Mouse (Mus musculus) hindbrain, embryonic 13.5 days (tissue): ENCODE results near the gene Pcnt. TPM values are rescaled to one million over a fixed set of nuclear protein-coding genes. Genes with fewer than 3 reads are reported as not detected.
A peak's percentile ranks its signal among the peaks of the same experiment; 100 is the strongest.

Source experiments
- ATAC-seq: fragments of 200-750 bp; cut with Nextera tagmentation; 2 replicates; pipeline ENCODE4 v1.8.0; 2017; ENCODE audit warnings: moderate TSS enrichment; ENCODE audit not compliant: low FRiP score
- H3K27ac ChIP-seq: fragments of 300-500 bp; sonication (generic); 2 replicates; pipeline ENCODE4 v1.5.1; 2015; ENCODE audit warnings: inconsistent platforms, mild to moderate bottlenecking, moderate library complexity
- H3K27me3 ChIP-seq: fragments of 300-500 bp; sonication (generic); 2 replicates; pipeline ENCODE4 v1.6.1; 2015; ENCODE audit warnings: mild to moderate bottlenecking, inconsistent platforms
- H3K36me3 ChIP-seq: fragments of 300-500 bp; sonication (generic); 2 replicates; pipeline ENCODE4 v1.6.1; 2015; ENCODE audit warnings: mild to moderate bottlenecking, inconsistent platforms
- H3K4me1 ChIP-seq: fragments of 300-500 bp; sonication (generic); replicated peaks from 2 replicates; pipeline ENCODE4 v1.6.1; 2015; ENCODE audit warnings: inconsistent platforms
- H3K4me2 ChIP-seq: fragments of 300-500 bp; sonication (generic); 2 replicates; pipeline ENCODE4 v1.6.1; 2015; ENCODE audit warnings: inconsistent platforms, mild to moderate bottlenecking, moderate library complexity
- H3K4me3 ChIP-seq: fragments of 300-500 bp; sonication (generic); 2 replicates; pipeline ENCODE4 v1.5.1; 2015; ENCODE audit warnings: mild to moderate bottlenecking, inconsistent platforms
- H3K9ac ChIP-seq: fragments of 300-500 bp; sonication (generic); 2 replicates; pipeline ENCODE4 v1.6.1; 2015; ENCODE audit warnings: mild to moderate bottlenecking, inconsistent platforms
- H3K9me3 ChIP-seq: fragments of 300-500 bp; sonication (generic); 2 replicates; pipeline ENCODE4 v1.6.1; 2016; ENCODE audit warnings: inconsistent platforms
- WGBS: fragments of 180-500 bp; shearing (Covaris S2); methylation state at CpG from one replicate; pipeline ENCODE4 v1.1.7; 2015; 5-methylcytosine and 5-hydroxymethylcytosine counted together
- polyA plus RNA-seq: library from polyadenylated mRNA; unstranded; fragments of >200 nt; fragmentation: Nextera tagmentation; extraction: Ambion mirVana; gene quantifications from 2 replicates; pipeline ENCODE4 v1.2.1, GENCODE M21; 2015

The Pcnt gene
- polyA plus RNA-seq: 8.1 and 8.8 TPM in 2 replicates

DNA sequence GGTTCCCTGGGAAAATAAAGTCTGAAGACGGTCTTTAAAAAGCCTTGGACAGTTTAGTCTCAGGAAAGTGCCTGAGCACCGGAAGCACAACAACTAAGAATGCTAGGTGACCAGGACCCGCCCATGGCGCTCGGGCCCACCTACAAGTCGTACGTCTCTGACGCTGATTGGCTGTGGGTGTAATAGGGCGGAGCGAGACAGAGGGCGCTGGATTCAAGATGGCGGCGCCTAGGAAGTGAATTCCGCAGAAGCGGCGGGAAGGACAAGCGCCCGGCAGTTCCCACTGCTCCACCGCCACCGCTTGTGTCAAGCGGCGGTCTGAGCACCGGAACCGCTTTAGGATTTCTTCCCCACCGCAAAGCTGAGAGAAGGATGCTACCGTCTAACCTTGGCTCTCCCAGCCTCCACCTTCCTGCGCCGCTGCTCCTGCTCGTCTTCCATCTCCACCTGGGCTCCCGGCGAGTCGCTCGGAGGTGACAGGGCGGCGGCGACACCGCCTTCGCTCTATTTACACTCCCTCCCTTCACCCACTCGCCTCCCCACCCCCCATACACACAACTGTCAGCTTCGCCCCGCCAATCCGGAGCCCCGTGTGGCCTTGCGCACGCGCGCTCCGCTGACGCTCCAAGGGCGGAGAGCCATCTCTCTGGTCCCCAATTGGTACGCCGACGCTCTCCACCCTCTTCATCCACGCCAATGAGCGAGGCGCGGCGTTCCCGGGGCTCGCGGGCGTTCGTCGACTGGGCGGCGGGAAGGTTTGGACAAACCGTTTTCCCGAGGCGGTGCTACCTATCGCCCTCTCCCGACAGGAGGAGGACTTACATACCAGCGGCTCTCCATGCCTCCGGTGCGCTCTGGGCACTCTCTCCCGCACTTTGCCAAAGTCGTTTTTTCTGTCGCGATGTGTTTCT lies at the start of gene Pcnt:
TSS of gene Pcnt (minus strand) at position 609 of the 911 bp plus-strand sequence.
- H3K27ac ChIP-seq: peak within 1 kb of the TSS; percentile 94
- peak within 1 kb of the TSS; percentile 77 for H3K4me2 ChIP-seq
- H3K36me3 ChIP-seq: peaks cover 22% of the 10 kb centered on the region
- peaks cover 21% of the 10 kb centered on the region for H3K4me1 ChIP-seq
- H3K27me3 ChIP-seq: no peaks in the 10 kb centered on the region
- H3K4me3 ChIP-seq: peak within 1 kb of the TSS; percentile 90
- under 1% methylated on average over 78 of the region's 78 CpGs for WGBS
- peak within 1 kb of the TSS; percentile 79 for H3K9ac ChIP-seq
- ATAC-seq: peak; percentile 100
- no peaks in the 10 kb centered on the region for H3K9me3 ChIP-seq

DNA sequence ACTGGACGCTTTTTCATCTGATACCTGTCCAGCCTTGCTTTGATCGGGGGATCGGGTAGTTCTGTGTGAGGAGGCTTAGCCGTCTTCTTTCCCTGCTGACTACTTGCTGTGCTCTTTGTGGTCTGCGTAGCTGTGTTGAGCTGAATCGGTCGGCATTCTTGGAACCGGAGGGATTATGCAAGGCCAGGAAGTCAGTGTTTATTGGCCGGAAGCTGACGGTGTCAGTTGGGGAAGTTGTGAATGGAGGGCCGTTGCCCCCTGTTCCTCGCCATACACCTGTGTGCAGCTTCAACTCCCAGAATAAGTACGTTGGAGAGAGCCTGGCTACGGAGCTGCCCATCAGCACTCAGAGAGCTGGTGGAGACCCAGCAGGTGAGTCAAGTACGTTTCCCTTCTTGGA lies 46.6 kb upstream of the Pcnt start:
- Histone ChIP-seq H3K9ac (no peak overlapping the region), H3K27me3 (no peaks in the 10 kb centered on the region), H3K27ac (no peak overlapping the region), H3K4me3 (no peak overlapping the region), H3K36me3 (peaks cover 94% of the 10 kb centered on the region), H3K4me2 (no peak overlapping the region), H3K4me1 (no peaks in the 10 kb centered on the region), H3K9me3 (no peaks in the 10 kb centered on the region)
- ATAC-seq: no peak
- WGBS: 96% methylated on average over 15 of the region's 15 CpGs

DNA sequence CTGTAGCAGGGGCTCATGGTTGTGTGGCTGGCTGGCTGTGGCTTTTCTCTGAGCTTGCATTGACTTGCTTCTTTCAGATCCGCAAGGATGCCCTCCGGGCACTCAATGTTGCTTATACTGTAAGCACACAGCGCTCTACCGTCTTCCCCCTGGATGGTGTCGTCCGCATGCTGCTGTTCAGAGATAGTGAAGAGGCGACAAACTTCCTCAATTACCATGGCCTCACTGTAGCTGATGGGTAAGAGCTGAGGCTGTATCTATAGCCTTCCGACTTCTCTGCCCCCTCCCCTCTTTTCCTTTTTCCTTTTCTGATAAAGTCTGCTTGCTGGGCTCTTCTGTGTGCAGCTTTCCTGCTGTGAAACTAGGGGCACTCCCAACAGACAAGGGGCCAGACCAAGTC lies 45.7 kb upstream of the Pcnt start:
- H3K4me1 ChIP-seq: no peaks in the 10 kb centered on the region
- no peak overlapping the region for H3K4me3 ChIP-seq
- 96% methylated on average over 8 of the region's 8 CpGs for WGBS
- no peak overlapping the region for H3K9ac ChIP-seq
- no peaks in the 10 kb centered on the region for H3K27me3 ChIP-seq
- no peak overlapping the region for H3K27ac ChIP-seq
- H3K4me2 ChIP-seq: no peak overlapping the region
- ATAC-seq: no peak
- H3K36me3 ChIP-seq: peaks cover 94% of the 10 kb centered on the region
- H3K9me3 ChIP-seq: no peaks in the 10 kb centered on the region

DNA sequence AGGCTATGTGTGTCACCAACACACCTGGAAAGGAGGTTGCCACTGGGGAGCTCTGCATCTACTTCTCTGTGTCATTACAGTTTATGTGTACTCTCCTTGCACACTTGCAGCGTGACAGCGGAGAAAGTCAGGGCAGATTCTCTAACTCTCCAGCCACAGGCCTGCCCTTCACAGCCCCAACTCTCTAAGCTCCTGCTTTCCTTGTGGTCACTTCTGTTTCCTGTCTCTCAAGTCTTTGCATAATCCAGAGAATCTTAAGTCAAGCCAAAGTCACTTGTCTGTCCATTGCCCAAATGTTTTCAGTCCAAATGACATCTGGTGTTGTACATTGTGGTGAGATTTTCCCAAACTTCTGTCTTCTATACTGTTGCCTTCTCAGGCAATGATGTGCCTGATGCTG lies 43.7 kb upstream of the Pcnt start:
- Histone ChIP-seq H3K4me3 (no peak overlapping the region), H3K4me2 (no peak overlapping the region), H3K27me3 (no peaks in the 10 kb centered on the region), H3K9ac (no peak overlapping the region), H3K27ac (no peak overlapping the region), H3K4me1 (no peaks in the 10 kb centered on the region), H3K9me3 (no peaks in the 10 kb centered on the region), H3K36me3 (peaks cover 98% of the 10 kb centered on the region)
- ATAC-seq: no peak
- 100% methylated on average over 2 of the region's 2 CpGs for WGBS

DNA sequence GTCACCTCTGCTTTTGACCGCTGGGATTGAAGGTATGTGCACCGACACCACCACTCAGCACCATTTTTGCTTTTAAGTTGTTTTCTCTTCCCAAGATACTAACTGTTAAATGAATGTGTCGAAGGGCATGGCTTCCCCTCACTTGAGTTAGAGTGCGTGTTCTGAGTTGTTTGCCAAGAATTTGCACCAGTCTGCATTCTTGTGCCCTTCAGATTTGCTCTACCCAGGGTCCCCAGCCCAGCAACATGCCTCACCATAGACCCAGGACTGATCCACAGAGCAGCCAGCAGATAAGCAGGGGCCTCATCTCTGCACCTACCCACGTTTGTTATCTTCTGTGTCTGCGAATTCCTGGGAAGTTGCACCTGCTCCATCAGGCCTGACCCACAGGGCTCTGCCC lies 38.9 kb upstream of the Pcnt start:
- no peak for ATAC-seq
- 94% methylated on average over 6 of the region's 6 CpGs for WGBS

DNA sequence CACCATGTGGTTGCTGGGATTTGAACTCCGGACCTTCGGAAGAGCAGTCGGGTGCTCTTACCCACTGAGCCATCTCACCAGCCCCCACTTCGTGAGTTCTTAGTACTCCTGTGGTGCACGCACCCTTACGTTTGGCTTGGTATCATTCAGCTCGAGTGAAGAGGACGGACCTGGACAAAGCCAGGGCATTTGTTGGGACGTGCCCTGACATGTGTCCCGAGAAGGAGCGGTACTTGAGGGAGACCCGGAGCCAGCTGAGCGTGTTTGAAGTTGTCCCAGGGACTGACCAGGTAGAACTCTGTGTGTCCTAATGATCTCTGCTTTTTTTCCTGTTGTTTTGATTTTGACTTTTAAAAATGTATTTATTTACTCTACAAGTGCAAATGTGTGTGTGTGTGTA lies 38.3 kb upstream of the Pcnt start:
- H3K4me1 ChIP-seq: no peaks in the 10 kb centered on the region
- H3K9ac ChIP-seq: no peak overlapping the region
- no peaks in the 10 kb centered on the region for H3K27me3 ChIP-seq
- H3K9me3 ChIP-seq: no peaks in the 10 kb centered on the region
- peaks cover 98% of the 10 kb centered on the region for H3K36me3 ChIP-seq
- H3K27ac ChIP-seq: no peak overlapping the region
- WGBS: 92% methylated on average over 13 of the region's 13 CpGs
- ATAC-seq: no peak
- no peak overlapping the region for H3K4me2 ChIP-seq
- no peak overlapping the region for H3K4me3 ChIP-seq

More for the DNA sequence above, 38.9 kb upstream of the Pcnt start:
- Histone ChIP-seq H3K4me1 (no peaks in the 10 kb centered on the region), H3K9me3 (no peaks in the 10 kb centered on the region), H3K36me3 (peaks cover 98% of the 10 kb centered on the region), H3K4me3 (no peak overlapping the region), H3K9ac (no peak overlapping the region), H3K27ac (no peak overlapping the region), H3K27me3 (no peaks in the 10 kb centered on the region), H3K4me2 (no peak overlapping the region)

DNA sequence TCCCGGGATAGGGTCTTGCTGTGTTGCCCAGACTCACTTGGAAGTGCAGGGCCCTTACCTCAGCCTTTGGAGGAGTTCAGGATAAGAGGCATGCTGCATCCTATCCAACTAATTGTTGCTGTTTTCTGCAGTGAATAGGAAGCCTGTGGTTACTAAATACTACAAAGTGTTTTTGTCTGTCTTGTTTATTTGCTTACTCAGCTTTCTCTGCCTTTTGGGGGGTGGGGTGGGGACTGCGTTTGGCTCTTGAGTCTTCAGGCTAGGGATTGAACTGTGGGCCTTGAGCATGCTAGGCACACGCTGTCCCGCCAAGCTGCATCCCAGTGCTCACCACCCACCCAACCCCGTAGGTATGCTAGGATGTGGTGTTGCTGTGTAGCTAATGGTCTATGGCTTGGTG lies 31.2 kb upstream of the Pcnt start:
- ATAC-seq: no peak
- no peaks in the 10 kb centered on the region for H3K9me3 ChIP-seq
- no peak overlapping the region for H3K9ac ChIP-seq
- H3K4me2 ChIP-seq: no peak overlapping the region; the same call in 1 of the 2 replicates
- H3K4me1 ChIP-seq: peaks cover 40% of the 10 kb centered on the region
- peaks cover 76% of the 10 kb centered on the region for H3K36me3 ChIP-seq
- 92% methylated on average over 5 of the region's 5 CpGs for WGBS
- H3K27me3 ChIP-seq: no peaks in the 10 kb centered on the region
- no peak overlapping the region for H3K27ac ChIP-seq
- no peak overlapping the region for H3K4me3 ChIP-seq

DNA sequence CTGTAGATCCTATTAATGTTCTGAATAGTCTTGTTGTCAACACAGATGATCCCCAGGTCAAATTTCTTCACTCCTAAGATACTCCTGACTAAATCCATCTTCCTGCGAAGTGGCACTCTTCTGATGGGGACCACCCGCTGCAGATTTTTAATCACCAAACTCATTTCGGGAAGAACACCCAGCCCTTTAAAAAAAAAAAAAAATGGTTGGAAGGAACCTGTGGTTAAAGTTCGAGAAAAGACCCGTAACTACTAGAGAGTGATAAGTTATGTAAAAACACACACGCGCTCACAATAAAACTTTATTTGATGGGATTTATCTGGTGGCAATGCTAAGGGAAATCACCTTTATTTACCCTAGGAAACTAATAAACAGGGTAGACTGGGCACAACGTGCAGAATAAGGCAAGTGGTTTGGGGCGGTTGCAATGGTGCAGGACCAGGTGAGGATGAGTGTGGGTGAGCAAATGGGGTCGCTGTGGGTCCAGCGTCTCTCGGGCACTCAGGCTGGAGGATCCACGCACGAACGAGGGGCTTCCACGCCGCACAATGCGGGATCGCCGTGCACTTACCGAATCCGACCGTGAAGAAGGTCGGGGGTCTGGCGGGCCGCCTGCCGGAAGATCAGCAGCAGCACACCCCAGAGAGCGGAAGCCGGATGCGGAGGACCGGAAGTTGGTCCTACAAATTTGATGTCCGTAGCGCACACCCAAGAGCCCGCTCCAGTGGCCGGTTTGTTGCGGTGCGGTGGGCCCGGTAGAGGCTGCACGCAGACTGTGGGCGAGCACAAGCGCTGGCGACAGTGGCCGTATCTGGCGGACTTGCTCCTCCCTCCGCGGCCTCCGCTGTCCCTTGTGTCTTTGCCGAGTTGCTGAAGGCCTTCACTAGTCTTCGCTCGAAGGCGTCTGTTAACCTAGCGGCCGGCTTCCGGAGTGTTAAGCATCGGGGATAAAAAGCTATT lies 25.9 kb upstream of the Pcnt start, which contains the start of the genes Mcm3ap and Ybey:
TSS of gene Mcm3ap (plus strand) at position 725 of the 960 bp plus-strand sequence.
TSS of gene Ybey (minus strand) at position 912 of the 960 bp plus-strand sequence.
- Histone ChIP-seq H3K27ac (peak within 1 kb of the TSS; percentile 88), H3K4me3 (peak within 1 kb of the TSS; percentile 75), H3K9me3 (no peaks in the 10 kb centered on the region), H3K36me3 (peaks cover 51% of the 10 kb centered on the region), H3K9ac (peak within 1 kb of the TSS; percentile 90), H3K4me2 (peak within 1 kb of the TSS; percentile 66), H3K27me3 (no peaks in the 10 kb centered on the region), H3K4me1 (peaks cover 41% of the 10 kb centered on the region)
- WGBS: 2% methylated on average over 55 of the region's 55 CpGs
- ATAC-seq: peak; percentile 98

DNA sequence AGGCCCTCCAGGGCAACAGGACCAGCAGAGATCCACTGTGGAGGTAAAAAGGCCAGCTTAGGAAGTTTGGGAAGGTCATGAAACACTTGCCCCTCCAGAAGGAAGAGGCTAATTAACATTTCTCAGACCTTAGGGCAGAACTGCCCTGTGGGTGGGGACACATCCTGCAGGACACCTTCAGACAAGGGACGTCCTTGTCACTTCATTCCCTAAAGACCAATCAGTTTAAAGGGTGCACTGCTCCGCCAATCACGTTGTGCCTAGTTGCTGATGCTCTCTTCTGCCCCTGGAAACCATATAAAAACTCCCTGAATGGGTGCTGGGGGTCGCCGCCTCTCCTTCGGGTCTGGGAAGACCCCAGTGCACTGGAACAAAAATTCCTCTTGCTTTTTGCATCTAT lies 20.1 kb upstream of the Pcnt start:
- Histone ChIP-seq H3K4me3 (no peak overlapping the region), H3K36me3 (peaks cover 47% of the 10 kb centered on the region), H3K27me3 (no peaks in the 10 kb centered on the region), H3K9ac (no peak overlapping the region), H3K4me2 (no peak overlapping the region), H3K9me3 (no peaks in the 10 kb centered on the region), H3K27ac (no peak overlapping the region), H3K4me1 (peaks cover 2% of the 10 kb centered on the region)
- WGBS: 89% methylated on average over 6 of the region's 6 CpGs
- ATAC-seq: no peak

DNA sequence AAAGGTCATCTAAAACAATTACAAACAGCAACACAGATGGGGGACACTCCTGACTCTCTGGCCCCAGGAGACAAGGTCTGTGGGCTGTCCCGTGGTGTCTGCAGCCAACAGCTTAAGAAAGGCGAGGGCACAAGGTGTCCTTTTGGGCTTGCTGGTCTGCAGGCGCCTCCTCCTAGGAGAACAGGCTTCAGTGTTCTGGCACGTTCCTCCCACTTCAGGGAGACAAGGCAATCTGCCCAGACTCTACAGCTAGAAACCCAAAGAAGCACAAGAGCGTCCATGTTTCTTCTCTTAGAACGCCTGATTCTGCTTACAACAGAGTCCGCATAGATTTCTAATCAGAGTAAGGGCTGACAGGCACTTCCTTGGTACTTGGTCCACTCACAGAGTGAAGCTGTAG lies 19.7 kb upstream of the Pcnt start:
- Histone ChIP-seq H3K4me1 (no peaks in the 10 kb centered on the region), H3K27ac (no peak overlapping the region), H3K4me3 (no peak overlapping the region), H3K9ac (no peak overlapping the region), H3K9me3 (no peaks in the 10 kb centered on the region), H3K4me2 (no peak overlapping the region), H3K27me3 (no peaks in the 10 kb centered on the region), H3K36me3 (peaks cover 47% of the 10 kb centered on the region)
- no peak for ATAC-seq
- WGBS: 93% methylated on average over 7 of the region's 7 CpGs

DNA sequence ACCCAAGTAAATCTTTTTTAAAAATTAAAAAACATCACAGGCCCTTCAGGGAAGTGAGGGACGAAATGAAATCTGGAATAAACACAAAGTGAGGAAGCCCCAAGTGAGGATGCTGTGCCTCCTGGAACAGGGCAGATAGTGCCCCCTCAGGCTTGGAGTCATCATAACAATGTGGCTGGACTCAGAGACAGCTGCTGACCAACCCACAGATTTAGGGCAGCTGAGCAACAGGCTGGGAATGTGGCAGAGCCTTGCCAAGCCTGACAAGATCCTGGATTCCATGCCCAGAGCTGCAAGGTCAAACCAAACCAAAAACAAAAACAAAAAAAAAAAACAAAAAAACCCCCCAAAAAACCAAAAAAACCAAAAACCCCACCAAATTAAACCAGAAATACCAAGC lies 18.7 kb upstream of the Pcnt start:
- H3K27ac ChIP-seq: no peak overlapping the region
- no peak overlapping the region for H3K9ac ChIP-seq
- ATAC-seq: no peak
- no peak overlapping the region for H3K4me3 ChIP-seq
- H3K36me3 ChIP-seq: peaks cover 47% of the 10 kb centered on the region
- no peak overlapping the region for H3K4me2 ChIP-seq
- H3K4me1 ChIP-seq: no peaks in the 10 kb centered on the region
- 95% methylated on average over 1 of the region's 1 CpGs for WGBS
- no peaks in the 10 kb centered on the region for H3K9me3 ChIP-seq
- H3K27me3 ChIP-seq: no peaks in the 10 kb centered on the region

DNA sequence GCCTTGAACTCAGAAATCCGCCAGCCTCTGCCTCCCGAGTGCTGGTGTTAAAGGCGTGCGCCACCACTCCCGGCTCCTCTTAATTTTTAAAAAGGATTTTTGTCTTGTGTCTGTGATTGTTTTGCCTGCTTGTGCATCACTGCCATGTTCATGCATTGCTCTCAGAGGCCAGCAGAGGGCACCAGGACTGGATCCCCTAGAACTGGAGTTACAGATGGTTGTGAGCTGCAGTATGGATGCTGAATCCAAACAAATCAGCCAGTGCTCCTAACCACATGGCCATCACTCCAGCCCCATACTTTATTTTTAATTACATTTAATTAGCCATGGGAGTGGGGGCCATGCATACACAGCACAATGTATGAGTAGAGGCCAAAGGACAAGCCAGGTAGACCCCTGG lies 12.7 kb upstream of the Pcnt start:
- no peak for ATAC-seq

More for the DNA sequence above, 12.7 kb upstream of the Pcnt start:
- Histone ChIP-seq H3K36me3 (peaks cover 3% of the 10 kb centered on the region; the same call in 1 of the 2 replicates), H3K27me3 (no peaks in the 10 kb centered on the region), H3K9ac (no peak overlapping the region), H3K9me3 (no peaks in the 10 kb centered on the region), H3K4me2 (no peak overlapping the region), H3K4me3 (no peak overlapping the region), H3K4me1 (no peaks in the 10 kb centered on the region), H3K27ac (no peak overlapping the region)
- WGBS: 64% methylated on average over 5 of the region's 5 CpGs
